Mouse (Mus musculus) cerebellum, adult 2 months (tissue): ENCODE results near the gene Patl2. TPM values are rescaled to one million over a fixed set of nuclear protein-coding genes. Genes with fewer than 3 reads are reported as not detected.
A peak's percentile ranks its signal among the peaks of the same experiment; 100 is the strongest.

ENCODE experiments used
- DNase-seq, 2 experiments: peaks; one replicate each; pipeline ENCODE4 v3.0.0; 2021
- H3K27ac ChIP-seq: fragments of 200-500 bp; 2 replicates; pipeline ENCODE4 v1.5.1; 2012; ENCODE audit warnings: low read length, control low read depth, inconsistent platforms; ENCODE audit not compliant: insufficient read depth
- H3K27me3 ChIP-seq: fragments of 200-500 bp; 2 replicates; pipeline ENCODE4 v1.6.1; 2012; ENCODE audit warnings: inconsistent platforms, mild to moderate bottlenecking, low read length, moderate library complexity; ENCODE audit not compliant: control insufficient read depth, insufficient read depth
- H3K4me1 ChIP-seq: fragments of 200-500 bp; 2 replicates; pipeline ENCODE4 v1.6.1; 2011; ENCODE audit warnings: low read length; ENCODE audit not compliant: control insufficient read depth, insufficient read depth
- H3K4me3 ChIP-seq: fragments of 200-500 bp; replicated peaks from 2 replicates; pipeline ENCODE3; 2011; ENCODE audit warnings: mild to moderate bottlenecking, low read depth, low read length, control low read depth; ENCODE audit not compliant: insufficient read depth
- CTCF ChIP-seq: fragments of 200-500 bp; IDR thresholded peaks from 2 replicates; pipeline ENCODE4 v1.5.1; 2011; ENCODE audit warnings: low read depth, mild to moderate bottlenecking, control low read depth, low read length, moderate library complexity, borderline replicate concordance; ENCODE audit not compliant: insufficient read depth
- POLR2A ChIP-seq: fragments of 200-500 bp; IDR thresholded peaks from 2 replicates; pipeline ENCODE4 v1.6.1; 2011; ENCODE audit warnings: low read length, control low read depth, borderline replicate concordance; ENCODE audit not compliant: insufficient read depth
- WGBS: fragments of 180-500 bp; shearing (Covaris S2); methylation state at CpG from one replicate; pipeline ENCODE4 v1.1.7; 2018; 5-methylcytosine and 5-hydroxymethylcytosine counted together
- polyA plus RNA-seq: library from polyadenylated mRNA; depleted of rRNA; stranded (reverse); fragments of >200 nt; gene quantifications from 2 replicates; pipeline ENCODE4 v1.2.3, GENCODE M21; 2012

Gene Patl2
- polyA plus RNA-seq, 1 experiment: 0.21 TPM

- H3K4me1 ChIP-seq: no peaks in the 10 kb centered on the region
- DNase-seq: peak; percentile 12 to 43
- TF ChIP-seq CTCF (peak; percentile 56), POLR2A (no peak)
- no peaks in the 10 kb centered on the region for H3K27me3 ChIP-seq
- 5% methylated on average over 1 of the region's 1 CpGs for WGBS
- no peak overlapping the region for H3K27ac ChIP-seq
- H3K4me3 ChIP-seq: no peak overlapping the region
Observed at GRCm38 (mm10) chr2:122194509-122194929, 8.5 kb upstream of the Patl2 start.

- no peak overlapping the region for H3K4me3 ChIP-seq
- WGBS: 79% methylated on average over 3 of the region's 3 CpGs
- H3K27me3 ChIP-seq: no peaks in the 10 kb centered on the region
- TF ChIP-seq CTCF (no peak), POLR2A (no peak)
- no peak overlapping the region for H3K27ac ChIP-seq
- no peak for DNase-seq
- H3K4me1 ChIP-seq: no peaks in the 10 kb centered on the region
Observed at GRCm38 (mm10) chr2:122191849-122192248, 5.9 kb upstream of the Patl2 start.

- TF ChIP-seq CTCF (no peak), POLR2A (no peak)
Observed at GRCm38 (mm10) chr2:122186751-122187150, 762 bp upstream of the Patl2 start.

GRCm38 (mm10) chr2:122185086-122185485 is 903 bp downstream of the Patl2 start:
- 81% methylated on average over 4 of the region's 4 CpGs for WGBS
- H3K4me1 ChIP-seq: no peaks in the 10 kb centered on the region
- H3K27ac ChIP-seq: no peak overlapping the region
- H3K4me3 ChIP-seq: no peak overlapping the region
- TF ChIP-seq POLR2A (no peak), CTCF (no peak)
- no peak for DNase-seq
- H3K27me3 ChIP-seq: no peaks in the 10 kb centered on the region

More at GRCm38 (mm10) chr2:122186751-122187150, 762 bp upstream of the Patl2 start:
- 96% methylated on average over 3 of the region's 3 CpGs for WGBS
- Histone ChIP-seq H3K4me1 (no peaks in the 10 kb centered on the region), H3K27ac (no peak overlapping the region), H3K4me3 (no peak overlapping the region), H3K27me3 (no peaks in the 10 kb centered on the region)
- DNase-seq: no peak

- Histone ChIP-seq H3K4me3 (no peak overlapping the region), H3K4me1 (no peaks in the 10 kb centered on the region), H3K27ac (no peak overlapping the region), H3K27me3 (no peaks in the 10 kb centered on the region)
- no peak for DNase-seq
- 72% methylated on average over 8 of the region's 8 CpGs for WGBS
- no peak for TF ChIP-seq CTCF
- no peak for TF ChIP-seq POLR2A
Observed at GRCm38 (mm10) chr2:122180051-122180822, 5.8 kb downstream of the Patl2 start.

- no peak overlapping the region for H3K27ac ChIP-seq
- no peak for TF ChIP-seq POLR2A
- no peak for TF ChIP-seq CTCF
- no peaks in the 10 kb centered on the region for H3K4me1 ChIP-seq
- no peak overlapping the region for H3K4me3 ChIP-seq
- no peaks in the 10 kb centered on the region for H3K27me3 ChIP-seq
- WGBS: 86% methylated on average over 2 of the region's 2 CpGs
- DNase-seq: no peak
Observed at GRCm38 (mm10) chr2:122172188-122172587, 13.8 kb downstream of the Patl2 start.

GRCm38 (mm10) chr2:122171292-122171691 is 14.7 kb downstream of the Patl2 start:
- TF ChIP-seq POLR2A (no peak), CTCF (no peak)
- 92% methylated on average over 6 of the region's 6 CpGs for WGBS
- Histone ChIP-seq H3K4me3 (no peak overlapping the region), H3K4me1 (no peaks in the 10 kb centered on the region), H3K27ac (no peak overlapping the region), H3K27me3 (no peaks in the 10 kb centered on the region)
- DNase-seq: no peak

- no peaks in the 10 kb centered on the region for H3K4me1 ChIP-seq
- no peak overlapping the region for H3K4me3 ChIP-seq
- no peak overlapping the region for H3K27ac ChIP-seq
- no peaks in the 10 kb centered on the region for H3K27me3 ChIP-seq
- 78% methylated on average over 11 of the region's 11 CpGs for WGBS
- DNase-seq: no peak
- TF ChIP-seq CTCF (no peak), POLR2A (no peak)
Observed at GRCm38 (mm10) chr2:122164293-122164692, 21.7 kb downstream of the Patl2 start.
